Mouse (Mus musculus): ENCODE measurements at regions not wholly inside any gene's neighbourhood (a gene's known extent, or its start where the extent isn't known, plus 50 kb on each side); places are given as distances from the start of the nearest gene placed in this dataset.

DNA sequence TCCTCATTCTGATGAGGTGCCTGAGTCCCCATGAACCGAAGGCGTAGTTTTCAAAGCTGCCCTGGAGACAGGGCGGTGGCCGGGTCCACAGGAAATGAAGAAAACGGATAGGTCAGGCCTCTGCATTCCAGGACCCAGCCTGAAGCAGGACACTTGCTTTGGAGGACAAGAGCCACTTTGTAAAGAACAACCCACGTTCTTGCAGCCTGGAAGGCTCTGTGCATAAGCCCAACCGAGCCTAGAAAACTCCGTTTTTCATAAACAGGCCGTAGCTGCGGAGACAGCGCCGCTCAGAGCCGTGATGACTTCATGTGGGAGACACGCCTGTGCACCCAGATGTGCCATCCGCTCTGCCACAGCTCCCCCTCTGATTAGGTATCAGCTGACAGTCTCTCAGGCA lies 78.4 kb upstream of the Tgfbr2 start:
- TF ChIP-seq SMC3 (IDR thresholded peaks at IDR 0.05; ENCODE audit: low read depth, low read length) (no peak), CTCF (conservative IDR thresholded peaks at IDR 0.05 in 1 of 2, IDR thresholded peaks at IDR 0.05 in 1 of 2; ENCODE audit: low read depth in 2 of 2, low read length in 2 of 2) (no peak), MXI1 (IDR thresholded peaks at IDR 0.05; ENCODE audit: low read depth, low read length) (no peak), TCF12 (IDR thresholded peaks at IDR 0.05; ENCODE audit: low read depth, low read length) (no peak), E2F4 (IDR thresholded peaks at IDR 0.05; ENCODE audit: insufficient replicate concordance, low read depth, low read length) (no peak), ZNF384 (IDR thresholded peaks at IDR 0.05; ENCODE audit: low read depth, low read length) (no peak), MEF2A (IDR thresholded peaks at IDR 0.05; ENCODE audit: borderline replicate concordance, low read depth, low read length) (no peak), USF1 (IDR thresholded peaks at IDR 0.05; ENCODE audit: low read depth, low read length) (no peak), HCFC1 (IDR thresholded peaks at IDR 0.05; ENCODE audit: low read depth, low read length) (no peak), POLR2A (IDR thresholded peaks at IDR 0.05; ENCODE audit: low read depth, low read length) (no peak), POLR2AphosphoS2 (IDR thresholded peaks at IDR 0.05; ENCODE audit: low read depth, low read length) (no peak), CHD2 (IDR thresholded peaks at IDR 0.05; ENCODE audit: low read length) (no peak)
